Mouse (Mus musculus) limb, embryonic 14.5 days (tissue): Measurements from ENCODE around the gene Nkx2-3. TPM values are rescaled to one million over a fixed set of nuclear protein-coding genes. Genes with fewer than 3 reads are reported as not detected.
A peak's percentile ranks its signal among the peaks of the same experiment; 100 is the strongest.

Source experiments
- ATAC-seq: fragments of 200-750 bp; cut with Nextera tagmentation; 2 replicates; pipeline ENCODE4 v1.8.0; 2017; ENCODE audit warnings: low read depth, moderate number of reproducible peaks, moderate TSS enrichment; ENCODE audit not compliant: low FRiP score
- DNase-seq: peaks from one replicate; pipeline ENCODE4 v3.0.0-alpha.2; 2015; ENCODE audit warnings: low spot score
- H3K27ac ChIP-seq: fragments of 300-500 bp; sonication (generic); replicated peaks from 2 replicates; pipeline ENCODE4 v1.5.1; 2014; ENCODE audit warnings: low read depth, mild to moderate bottlenecking, low read length, moderate library complexity, mixed read lengths
- H3K27me3 ChIP-seq: fragments of 300-500 bp; sonication (generic); 2 replicates; pipeline ENCODE4 v1.6.1; 2014; ENCODE audit warnings: low read length, mixed read lengths; ENCODE audit not compliant: control insufficient read depth, insufficient read depth
- H3K36me3 ChIP-seq: fragments of 300-500 bp; sonication (generic); 2 replicates; pipeline ENCODE4 v1.6.1; 2014; ENCODE audit warnings: mild to moderate bottlenecking, low read length, moderate library complexity, mixed read lengths; ENCODE audit not compliant: control insufficient read depth, insufficient read depth
- H3K4me1 ChIP-seq: fragments of 300-500 bp; sonication (generic); 2 replicates; pipeline ENCODE4 v1.6.1; 2014; ENCODE audit warnings: antibody characterized with exemption, low read length, mixed read lengths; ENCODE audit not compliant: control insufficient read depth, insufficient read depth
- H3K4me2 ChIP-seq: fragments of 300-500 bp; sonication (generic); replicated peaks from 2 replicates; pipeline ENCODE4 v1.6.1; 2014; ENCODE audit warnings: low read depth, mild to moderate bottlenecking, low read length, moderate library complexity; ENCODE audit not compliant: severe bottlenecking
- H3K4me3 ChIP-seq: fragments of 300-500 bp; sonication (generic); replicated peaks from 2 replicates; pipeline ENCODE4 v1.5.1; 2014; ENCODE audit warnings: low read length
- H3K9ac ChIP-seq: fragments of 300-500 bp; sonication (generic); 2 replicates; pipeline ENCODE4 v1.6.1; 2014; ENCODE audit warnings: mild to moderate bottlenecking, low read depth, low read length, moderate library complexity; ENCODE audit not compliant: severe bottlenecking
- H3K9me3 ChIP-seq: fragments of 300-500 bp; sonication (generic); 2 replicates; pipeline ENCODE4 v1.6.1; 2016; ENCODE audit warnings: low read length; ENCODE audit not compliant: control insufficient read depth
- POLR2A ChIP-seq: fragments of 200-500 bp; IDR thresholded peaks from 2 replicates; pipeline ENCODE4 v1.8.0; 2012; ENCODE audit warnings: inconsistent platforms, mild to moderate bottlenecking, moderate library complexity, borderline replicate concordance; ENCODE audit not compliant: insufficient read depth, insufficient read length; ENCODE audit errors: extremely low read depth
- WGBS: fragments of 180-500 bp; shearing (Covaris S2); extraction: QIAGEN DNeasy Blood & Tissue Kit; methylation state at CpG from one replicate; pipeline ENCODE4 v1.1.7; 2014; 5-methylcytosine and 5-hydroxymethylcytosine counted together
- polyA plus RNA-seq, 2 experiments: library from polyadenylated mRNA; depleted of rRNA in 1 of 2; stranded (reverse) in 1 of 2; unstranded in 1 of 2; fragments of >200 nt; fragmentation: Nextera tagmentation in 1 of 2; extraction: Ambion mirVana in 1 of 2; gene quantifications; 2 replicates each; pipeline versions ENCODE4 v1.2.1 to v1.2.3; 2012 to 2014

The Nkx2-3 gene
- polyA plus RNA-seq, 2 experiments: not detected

DNA sequence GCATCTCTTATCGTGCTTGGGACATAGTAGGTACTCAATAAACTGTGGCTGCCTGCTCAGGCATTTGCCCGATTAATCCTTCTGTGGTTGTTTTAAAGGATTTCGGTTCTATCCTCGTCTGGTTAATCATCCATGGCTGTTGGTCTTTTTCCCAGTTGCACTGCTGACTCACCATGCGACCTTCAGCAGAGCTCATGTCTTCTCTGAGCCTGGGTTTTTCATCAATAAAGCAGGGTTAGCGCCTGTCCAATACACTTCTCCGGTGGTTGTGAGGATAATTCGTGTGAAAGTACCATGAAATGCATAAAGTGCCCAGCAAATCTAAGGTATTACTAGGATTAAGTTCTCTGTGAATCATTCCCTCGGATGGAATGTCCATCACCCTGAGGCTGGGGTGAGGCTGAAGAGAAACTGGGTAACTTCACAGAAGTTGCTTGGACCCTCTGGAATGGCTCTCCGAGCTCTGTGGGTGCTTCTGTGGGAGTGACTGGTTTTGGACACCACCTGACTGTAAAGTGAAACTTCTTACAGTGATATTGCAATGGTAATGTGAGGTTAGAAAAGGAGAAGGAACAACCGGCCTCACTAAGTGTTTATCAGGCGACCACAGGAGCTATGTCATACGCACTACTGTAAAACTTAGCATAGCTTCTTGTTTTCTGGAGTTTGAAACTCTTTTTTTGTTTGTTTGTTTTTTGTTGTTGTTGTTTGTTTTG, 32.9 kb upstream of the Nkx2-3 start:
- peaks cover 29% of the 10 kb centered on the region for H3K27me3 ChIP-seq
- no peak overlapping the region for H3K4me3 ChIP-seq
- no peak overlapping the region for H3K27ac ChIP-seq
- H3K9ac ChIP-seq: no peak overlapping the region
- no peaks in the 10 kb centered on the region for H3K4me1 ChIP-seq
- H3K4me2 ChIP-seq: no peak overlapping the region
- DNase-seq: no peak
- no peaks in the 10 kb centered on the region for H3K9me3 ChIP-seq
- 80% methylated on average over 13 of the region's 13 CpGs for WGBS
- no peak for ATAC-seq
- H3K36me3 ChIP-seq: no peaks in the 10 kb centered on the region
- no peak for TF ChIP-seq POLR2A

DNA sequence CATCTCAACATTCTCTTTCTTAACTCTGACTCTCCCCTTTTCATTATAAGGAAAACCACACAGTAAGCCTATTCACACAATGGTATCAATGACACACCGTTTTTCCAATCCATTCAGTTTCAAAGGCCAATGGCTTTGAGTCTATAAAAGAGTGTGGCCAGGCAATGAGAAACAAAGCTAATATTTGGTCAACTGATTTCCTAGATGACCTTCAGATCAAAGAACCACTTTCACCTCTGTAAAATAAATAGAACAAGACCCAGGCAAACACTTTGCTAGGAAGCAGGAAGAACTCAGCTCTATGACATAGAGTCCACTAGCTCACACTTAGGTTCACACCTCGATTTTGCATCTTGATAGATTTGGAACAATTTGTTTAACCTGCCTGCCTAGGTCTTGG, 30.9 kb upstream of the Nkx2-3 start:
- H3K4me1 ChIP-seq: no peaks in the 10 kb centered on the region
- DNase-seq (no peak), ATAC-seq (no peak)
- no peak overlapping the region for H3K9ac ChIP-seq
- no peaks in the 10 kb centered on the region for H3K9me3 ChIP-seq
- WGBS: 72% methylated on average over 2 of the region's 2 CpGs
- H3K4me2 ChIP-seq: no peak overlapping the region
- H3K36me3 ChIP-seq: no peaks in the 10 kb centered on the region
- TF ChIP-seq POLR2A: no peak
- H3K4me3 ChIP-seq: no peak overlapping the region
- H3K27me3 ChIP-seq: peaks cover 48% of the 10 kb centered on the region
- H3K27ac ChIP-seq: no peak overlapping the region

DNA sequence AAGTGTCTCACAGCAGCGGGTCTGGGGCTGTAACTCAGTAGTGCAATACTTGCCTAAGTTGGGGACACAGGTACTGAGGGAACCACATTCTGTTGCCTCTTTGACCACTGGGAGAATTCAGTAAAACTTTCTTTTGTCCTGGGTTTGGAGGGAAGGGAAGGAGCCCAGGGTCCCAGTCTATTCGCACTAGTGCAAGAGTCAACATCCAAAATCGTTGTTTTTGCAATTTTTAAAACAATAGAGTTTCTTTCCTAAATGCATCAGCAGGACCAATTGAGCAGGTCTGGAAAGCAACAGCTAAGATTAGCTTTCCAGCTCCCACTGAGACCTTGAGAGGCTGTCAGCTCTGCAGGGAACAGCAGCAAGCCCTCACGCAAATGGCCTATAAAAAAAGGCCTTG, 28.9 kb upstream of the Nkx2-3 start:
- no peak for TF ChIP-seq POLR2A
- H3K9me3 ChIP-seq: no peaks in the 10 kb centered on the region
- H3K27me3 ChIP-seq: peaks cover 50% of the 10 kb centered on the region
- DNase-seq (no peak), ATAC-seq (no peak)
- no peak overlapping the region for H3K4me3 ChIP-seq
- H3K27ac ChIP-seq: no peak overlapping the region
- WGBS: 13% methylated on average over 4 of the region's 4 CpGs
- no peak overlapping the region for H3K9ac ChIP-seq
- H3K4me1 ChIP-seq: no peaks in the 10 kb centered on the region
- H3K4me2 ChIP-seq: no peak overlapping the region
- H3K36me3 ChIP-seq: no peaks in the 10 kb centered on the region

DNA sequence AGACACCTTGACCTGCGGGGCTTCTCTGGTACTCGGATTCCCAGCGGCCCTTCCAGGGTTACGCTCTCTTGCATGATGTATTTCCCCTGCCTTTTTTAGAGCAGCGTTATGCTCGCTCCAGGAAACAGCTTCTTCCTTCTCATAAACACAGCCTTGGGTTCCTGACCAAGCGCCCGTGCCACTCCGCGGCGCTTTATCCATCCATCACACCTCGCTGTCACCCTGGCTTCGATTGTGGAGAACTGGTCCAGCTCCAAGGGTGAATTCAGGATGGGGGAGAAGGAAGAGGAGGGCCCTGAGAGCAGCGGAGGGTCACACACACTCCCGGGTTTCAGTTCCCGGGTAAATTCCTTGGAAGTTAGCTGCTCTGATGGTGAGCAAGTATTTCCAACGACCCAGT, 28.5 kb upstream of the Nkx2-3 start:
- Histone ChIP-seq H3K4me3 (no peak overlapping the region), H3K27me3 (peaks cover 50% of the 10 kb centered on the region), H3K4me1 (no peaks in the 10 kb centered on the region), H3K27ac (no peak overlapping the region), H3K9ac (no peak overlapping the region), H3K9me3 (no peaks in the 10 kb centered on the region), H3K4me2 (no peak overlapping the region), H3K36me3 (no peaks in the 10 kb centered on the region)
- ATAC-seq (no peak), DNase-seq (no peak)
- 2% methylated on average over 17 of the region's 17 CpGs for WGBS
- no peak for TF ChIP-seq POLR2A

DNA sequence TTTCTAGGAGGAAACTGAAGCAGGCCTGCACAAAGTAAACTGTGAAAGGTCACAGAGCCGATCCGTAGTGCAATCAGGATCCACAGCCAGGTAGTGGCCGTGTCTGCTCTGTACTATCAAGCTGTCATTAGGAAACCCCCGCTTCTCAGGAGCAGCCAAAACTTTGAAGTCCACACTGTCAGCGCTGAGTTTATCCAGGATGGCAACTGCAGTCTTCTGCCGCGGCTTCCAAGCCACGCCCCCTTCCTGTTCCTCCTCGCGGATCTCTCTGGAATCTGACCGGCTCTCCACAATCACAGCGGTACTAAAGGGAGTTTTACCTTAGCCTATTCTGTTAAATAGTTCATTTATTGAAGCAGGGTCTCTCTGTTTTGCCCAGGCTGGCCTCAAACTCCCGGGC, 27.3 kb upstream of the Nkx2-3 start:
- TF ChIP-seq POLR2A: no peak
- Histone ChIP-seq H3K27ac (no peak overlapping the region), H3K9me3 (no peaks in the 10 kb centered on the region), H3K4me1 (no peaks in the 10 kb centered on the region), H3K27me3 (peaks cover 50% of the 10 kb centered on the region), H3K4me3 (peak overlapping the region; percentile 6), H3K36me3 (no peaks in the 10 kb centered on the region), H3K9ac (no peak overlapping the region), H3K4me2 (peak overlapping the region; percentile 23)
- DNase-seq (peak; percentile 43), ATAC-seq (no peak)
- WGBS: 5% methylated on average over 13 of the region's 13 CpGs
